Mouse (Mus musculus) thymus, postnatal 25 days (tissue): ENCODE data around the gene Cdsn.

Experiments used
- DNase-seq: peaks from one replicate; pipeline ENCODE4 v3.0.0; 2022

The Cdsn gene

DNA sequence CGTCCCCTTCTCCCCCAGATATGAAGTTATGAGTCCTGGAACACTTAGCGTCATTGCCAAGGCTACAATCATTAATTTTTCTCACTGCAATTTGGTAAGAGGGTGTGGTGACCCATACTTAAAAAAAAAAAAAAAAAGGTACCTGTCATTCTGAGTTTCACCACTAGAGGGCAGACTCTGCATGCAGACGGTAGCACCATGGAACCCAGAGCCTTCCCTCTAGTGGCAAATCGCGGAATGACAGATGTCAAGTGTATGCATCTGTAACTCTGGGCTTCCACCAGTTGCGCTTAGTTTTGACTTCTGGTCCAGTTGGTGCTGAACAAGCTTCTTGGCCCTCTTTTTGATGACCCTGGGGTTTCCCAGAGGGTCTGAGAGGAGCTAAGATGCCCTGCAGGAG lies 26.3 kb downstream of the Cdsn start:
- peak; percentile 82 for DNase-seq

DNA sequence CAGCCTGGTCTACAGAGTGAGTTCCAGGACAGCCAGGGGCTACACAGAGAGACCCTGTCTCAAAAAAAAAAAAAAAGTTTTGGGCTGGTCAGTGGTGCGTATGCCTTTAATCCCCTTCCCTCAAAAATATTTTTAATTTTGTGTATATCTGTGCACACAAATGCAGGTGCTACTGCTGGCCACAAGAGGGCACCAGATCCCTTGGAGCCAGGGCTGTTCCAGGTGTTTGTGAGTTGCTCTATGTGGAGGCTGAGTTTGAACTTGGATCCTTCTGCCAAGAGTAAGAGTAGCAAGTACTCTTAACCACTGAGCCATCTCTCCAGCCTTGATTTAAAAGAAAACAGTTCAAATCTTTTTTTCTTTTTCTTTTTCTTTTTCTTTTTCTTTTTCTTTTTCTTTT lies 31.0 kb downstream of the Cdsn start:
- DNase-seq = peak; percentile 22

DNA sequence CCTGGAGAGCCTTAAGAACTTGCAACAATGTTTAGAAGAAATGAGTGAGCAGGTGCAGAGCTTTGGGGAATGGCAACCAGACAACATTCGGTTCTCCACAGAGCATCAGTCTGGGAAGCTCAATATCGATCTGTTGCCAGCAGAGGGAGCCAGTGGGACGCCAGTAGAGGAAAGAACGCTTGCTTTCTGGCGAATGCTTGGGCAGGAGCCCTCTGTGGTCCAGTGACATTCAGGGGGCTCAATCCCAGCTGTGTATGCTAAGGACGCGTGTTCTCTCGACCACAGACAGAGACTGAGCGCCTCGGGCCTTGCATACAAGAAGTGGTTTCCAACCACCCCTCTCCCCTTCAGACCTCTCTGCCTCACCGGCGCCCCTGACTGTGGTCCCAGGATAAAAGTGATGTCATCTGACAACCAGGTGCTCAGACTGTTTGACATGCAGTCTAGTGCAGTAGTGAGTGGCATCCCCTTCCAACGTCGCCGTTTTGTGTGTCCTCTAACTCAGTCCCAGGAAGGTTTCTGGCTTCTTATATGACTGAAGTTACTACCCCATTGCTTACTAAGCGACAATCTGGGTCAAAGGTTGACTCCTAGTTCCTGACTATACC lies 32.5 kb downstream of the Cdsn start:
- peak; percentile 78 for DNase-seq

DNA sequence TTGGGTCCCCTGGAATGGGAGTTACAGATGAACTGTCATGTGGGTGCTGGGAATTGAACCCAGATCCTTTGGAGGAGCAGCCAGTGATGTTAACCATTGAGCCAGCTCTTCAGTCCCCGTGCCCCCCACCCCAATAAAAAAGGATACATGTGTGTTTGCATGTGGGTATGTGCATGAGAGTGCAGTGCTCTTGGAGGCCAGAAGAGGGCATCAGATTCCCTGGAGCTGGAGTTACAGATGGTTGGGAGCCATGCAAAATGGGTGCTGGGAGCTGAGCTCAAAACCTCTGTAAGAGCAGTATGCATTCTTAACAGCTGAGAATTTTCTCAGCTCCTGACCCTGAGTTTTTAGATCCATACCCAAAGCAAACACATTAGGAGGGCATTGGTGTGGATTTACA lies 35.4 kb downstream of the Cdsn start:
- no peak for DNase-seq

DNA sequence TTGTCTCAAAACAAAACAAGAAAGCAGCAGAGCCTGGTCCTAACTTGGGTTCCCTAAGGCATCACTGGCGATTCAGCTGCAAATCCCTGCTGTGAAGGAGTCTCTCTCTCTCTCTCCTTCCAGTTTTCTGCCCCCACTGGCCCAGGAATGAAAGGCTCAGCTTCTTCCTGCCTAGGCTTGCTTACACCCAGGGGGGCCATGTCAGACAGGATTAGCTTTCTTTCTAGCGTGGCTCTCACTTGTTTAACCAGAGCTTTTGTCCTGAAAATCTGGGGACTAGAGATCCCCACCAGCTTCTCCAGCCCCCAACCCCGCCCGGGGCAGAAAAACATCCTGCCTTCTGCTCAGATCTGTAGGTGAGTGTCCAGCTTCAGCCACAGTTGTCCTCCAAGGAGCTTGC lies 36.5 kb downstream of the Cdsn start:
- no peak for DNase-seq

DNA sequence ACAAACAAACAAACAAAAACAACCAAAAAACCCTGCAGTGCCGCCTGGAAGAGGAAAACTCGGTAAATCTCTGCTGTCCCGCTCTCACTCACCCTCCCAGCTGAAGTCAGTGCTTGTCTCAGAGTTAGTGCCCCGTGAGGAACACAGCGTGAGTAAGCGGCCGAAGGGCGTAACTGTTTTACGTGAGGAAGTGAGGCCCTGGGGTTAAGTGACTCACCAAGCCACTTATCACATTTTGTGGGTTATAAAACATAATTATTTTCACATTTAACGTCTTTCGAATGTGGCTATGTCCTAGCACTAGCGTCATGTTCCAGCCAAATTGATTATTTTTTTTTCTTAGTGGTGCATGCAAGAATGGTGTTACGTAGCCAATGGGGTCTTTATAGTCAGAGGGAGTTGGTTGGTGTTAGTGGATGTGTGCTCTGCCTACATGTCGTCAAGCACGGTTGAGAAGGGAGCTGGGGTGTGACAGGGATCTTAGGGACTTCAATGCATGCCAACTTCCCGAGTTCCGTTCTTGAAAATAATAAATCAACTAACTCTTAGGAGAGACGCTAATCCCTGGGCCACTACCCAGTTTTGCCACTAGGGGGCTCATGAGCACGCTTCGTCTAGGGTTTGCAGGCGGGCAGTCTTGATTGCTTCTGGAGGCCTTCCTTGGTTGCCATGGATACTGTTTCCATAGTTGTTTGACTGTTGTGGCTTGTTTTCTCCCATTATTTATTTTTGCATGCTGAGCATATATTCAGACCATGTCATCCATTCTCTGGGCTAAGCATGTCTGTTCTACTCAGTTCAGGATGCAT lies 38.7 kb downstream of the Cdsn start:
- DNase-seq = peak; percentile 64

DNA sequence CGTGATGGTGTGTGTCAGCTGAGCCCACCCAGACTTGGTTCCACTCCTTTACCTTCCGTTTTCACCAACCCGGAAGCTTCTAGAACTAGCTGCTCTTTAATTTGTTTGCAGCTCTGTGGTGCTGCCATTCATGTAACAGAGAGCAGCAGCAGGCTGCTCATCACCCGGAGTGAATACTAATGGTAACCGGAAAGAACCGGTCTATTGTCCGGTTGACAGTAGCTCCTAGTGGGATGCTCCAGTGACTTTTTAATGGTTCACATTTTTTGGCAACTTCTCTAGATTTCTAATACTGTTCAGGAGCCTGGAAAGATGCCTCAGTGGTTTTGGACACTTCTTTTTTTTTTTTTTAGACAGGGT lies 39.3 kb downstream of the Cdsn start:
- DNase-seq = no peak

DNA sequence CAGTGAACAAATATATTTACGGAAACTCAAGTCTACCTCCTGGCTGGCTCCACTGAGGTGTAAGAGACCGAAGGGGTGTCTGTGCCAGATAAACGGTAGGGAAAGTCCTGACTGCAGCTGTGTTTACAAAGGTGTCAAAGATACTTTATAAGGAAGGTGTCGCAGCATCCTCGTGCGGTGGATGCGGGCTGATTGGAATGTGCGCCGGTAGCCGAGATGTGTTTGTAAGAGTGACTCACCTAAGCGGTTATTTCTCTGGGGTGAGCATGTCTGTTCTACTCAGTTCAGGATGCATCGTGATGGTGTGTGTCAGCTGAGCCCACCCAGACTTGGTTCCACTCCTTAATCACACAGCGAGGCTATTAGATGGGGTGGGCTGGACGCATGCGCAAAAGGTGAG lies 39.8 kb downstream of the Cdsn start:
- no peak for DNase-seq

DNA sequence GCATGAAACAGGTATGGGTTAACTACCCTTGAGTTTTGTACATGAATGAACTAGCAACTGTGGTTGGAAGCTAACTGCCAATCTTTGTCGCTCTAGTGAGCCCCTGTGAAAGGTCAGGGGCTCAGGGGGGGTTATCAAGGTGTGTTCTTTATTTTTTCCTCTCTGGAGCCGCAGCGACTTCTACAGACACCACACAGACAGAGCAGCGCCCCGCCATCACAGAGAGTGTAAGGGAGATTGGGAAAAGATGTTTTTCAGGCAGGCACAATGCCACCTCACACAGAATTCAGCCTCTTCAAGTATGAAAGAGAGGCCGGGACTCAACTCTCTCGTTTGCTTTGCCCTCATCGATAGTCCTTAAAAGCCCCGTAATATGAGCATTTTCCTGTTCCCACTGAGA lies 40.2 kb downstream of the Cdsn start:
- no peak for DNase-seq

DNA sequence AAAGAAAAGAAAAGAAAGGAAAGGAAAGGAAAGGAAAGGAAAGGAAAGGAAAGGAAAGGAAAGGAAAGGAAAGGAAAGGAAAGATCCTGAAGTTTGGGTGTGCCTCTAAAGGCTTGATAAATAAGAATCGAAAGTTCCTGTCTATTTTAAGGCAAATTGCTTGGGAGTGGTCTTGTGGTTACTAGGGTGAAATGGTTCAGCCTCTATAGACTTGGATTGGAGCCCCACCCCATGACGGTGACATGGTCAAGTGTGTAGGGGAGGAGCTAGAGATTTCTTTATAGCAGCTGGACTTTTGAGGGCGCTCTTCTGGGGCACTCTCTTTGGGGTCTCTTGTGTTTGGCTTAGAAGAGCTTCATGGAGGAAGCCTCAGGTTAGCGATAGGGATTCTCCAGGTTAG lies 41.9 kb downstream of the Cdsn start:
- no peak for DNase-seq

DNA sequence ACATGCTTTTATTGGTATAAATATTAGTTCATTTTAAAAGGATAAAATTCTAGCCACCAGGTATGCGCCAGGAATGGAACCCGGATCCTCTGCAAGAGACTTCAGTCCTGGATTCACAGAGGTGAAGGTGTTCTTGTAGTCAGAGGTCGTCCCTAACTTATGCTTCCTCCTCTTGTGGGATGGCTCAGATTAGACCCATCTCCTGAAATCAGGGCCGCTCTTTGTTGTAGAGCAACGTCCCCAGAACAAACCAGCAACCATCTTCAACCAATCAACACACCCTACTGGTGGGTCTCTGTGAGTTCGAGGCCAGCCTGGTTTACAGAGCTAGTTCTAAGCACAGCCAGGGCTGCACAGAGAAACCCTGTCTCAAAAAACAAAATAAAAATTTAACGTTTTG lies 42.5 kb downstream of the Cdsn start:
- DNase-seq = no peak

DNA sequence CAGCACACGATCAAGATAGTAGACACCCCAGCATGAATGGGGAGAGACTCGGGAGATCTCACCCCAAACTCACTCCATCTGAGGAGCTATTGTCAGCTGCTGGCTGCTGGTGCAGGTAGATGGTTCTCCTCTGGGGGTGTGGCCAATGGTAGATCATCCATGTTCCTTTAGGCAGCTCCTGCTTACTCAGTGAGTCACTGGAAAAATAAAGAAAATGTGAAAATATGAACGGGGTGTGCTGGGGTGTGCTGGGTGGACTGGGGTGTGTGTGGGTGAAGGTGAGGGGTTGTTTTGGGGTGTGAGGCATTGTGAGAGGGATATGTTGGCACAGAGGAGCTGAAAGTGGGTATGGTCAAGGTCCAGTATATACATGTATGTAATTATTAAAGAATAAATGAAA lies 45.5 kb downstream of the Cdsn start:
- DNase-seq = no peak

DNA sequence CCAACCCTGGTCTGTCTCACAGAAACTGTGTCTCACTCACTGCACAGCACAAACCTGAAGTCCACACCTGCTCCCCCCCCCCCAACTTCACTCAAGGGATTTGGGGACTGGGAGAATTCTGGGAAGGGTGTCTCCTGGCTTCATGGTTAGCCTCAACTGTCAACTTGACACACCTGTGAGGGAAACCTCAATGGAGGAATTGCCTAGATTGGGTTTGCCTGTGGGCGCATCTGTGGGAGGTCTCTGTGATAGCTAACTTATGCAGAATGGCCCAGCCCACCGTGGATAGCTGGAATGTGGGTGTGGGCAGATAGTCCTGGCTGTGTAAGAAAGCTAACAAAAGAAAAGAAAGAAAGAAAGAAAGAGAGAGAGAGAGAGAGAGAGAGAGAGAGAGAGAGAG lies 49.3 kb downstream of the Cdsn start, which contains the start of gene Sfta2:
Gene Sfta2 (plus strand): TSS at position 301 of the 400 bp plus-strand sequence.
- no peak for DNase-seq

DNA sequence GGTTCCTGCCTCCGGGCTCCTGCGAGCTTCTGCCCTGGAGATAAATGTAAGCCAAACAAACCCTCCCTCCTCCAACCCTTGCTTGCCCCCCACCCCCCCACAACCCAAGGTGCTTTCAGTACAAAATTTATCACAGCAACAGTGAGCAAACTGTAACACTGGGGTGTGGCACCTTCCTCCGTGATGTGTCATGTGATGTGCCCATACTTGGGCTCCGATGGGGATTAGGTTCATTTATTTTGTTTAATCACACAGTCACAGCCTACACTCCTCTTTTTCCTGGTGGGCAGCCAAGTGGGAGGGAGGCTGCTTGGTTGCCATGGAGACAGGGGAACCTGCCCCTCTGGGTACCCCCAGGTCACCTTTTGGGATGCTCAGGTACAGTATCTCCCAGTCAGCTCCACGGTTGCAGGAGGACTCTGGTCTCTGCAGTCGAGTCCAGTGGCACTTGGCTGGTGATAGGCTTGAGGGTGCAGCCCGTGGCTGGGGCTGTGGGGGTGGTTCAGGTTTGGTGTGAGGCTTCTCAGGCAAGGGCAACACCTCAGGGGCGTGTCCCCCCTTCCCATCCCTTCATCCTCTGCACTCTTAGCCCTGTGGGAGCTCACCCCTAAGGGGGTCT lies 49.9 kb downstream of the Cdsn start:
- no peak for DNase-seq
